Mouse (Mus musculus) ovary, postnatal 36 days (tissue): ENCODE results near the gene Gm4871.

ENCODE experiments used
- DNase-seq: peaks from one replicate; pipeline ENCODE4 v3.0.0; 2022; ENCODE audit warnings: low spot score, mixed read lengths

Gene Gm4871

DNA sequence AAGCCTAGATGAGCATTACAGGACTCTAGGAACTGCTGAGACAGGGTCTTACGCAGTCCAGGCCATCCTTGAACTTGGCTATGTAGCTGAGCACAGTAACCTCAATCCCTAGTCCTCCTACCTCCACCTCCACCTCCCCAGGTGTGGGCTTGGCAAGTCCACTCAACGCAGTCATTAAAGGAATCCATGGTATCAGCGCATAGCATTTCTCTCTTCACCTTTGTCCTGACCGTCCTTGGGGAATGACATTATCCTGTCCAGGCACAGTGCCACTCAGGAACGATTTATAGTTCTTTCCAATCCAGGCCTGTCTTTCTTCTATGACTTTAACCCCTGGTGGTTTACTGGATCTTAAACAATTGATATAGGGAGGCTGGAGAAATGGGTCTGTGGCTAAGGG is 42.1 kb downstream of the Gm4871 start:
- DNase-seq, result no peak

DNA sequence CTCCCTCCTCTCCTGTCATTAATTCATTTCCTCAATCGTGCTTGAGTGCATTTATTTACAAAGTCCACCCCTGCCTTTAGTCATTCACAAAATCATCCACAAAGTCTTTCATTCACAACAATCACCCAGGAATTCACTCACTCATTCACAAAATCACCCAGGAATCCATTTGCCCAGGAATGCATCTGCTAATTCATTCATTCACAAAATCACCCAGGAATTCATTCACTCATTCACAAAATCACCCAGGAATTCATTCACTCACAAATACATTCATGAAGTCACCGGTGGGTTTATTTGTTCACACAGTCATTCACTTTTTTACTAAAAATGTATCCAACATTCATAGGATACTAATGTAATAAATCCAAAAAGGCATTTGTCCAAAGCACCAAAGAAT is 42.5 kb downstream of the Gm4871 start:
- DNase-seq, result no peak

DNA sequence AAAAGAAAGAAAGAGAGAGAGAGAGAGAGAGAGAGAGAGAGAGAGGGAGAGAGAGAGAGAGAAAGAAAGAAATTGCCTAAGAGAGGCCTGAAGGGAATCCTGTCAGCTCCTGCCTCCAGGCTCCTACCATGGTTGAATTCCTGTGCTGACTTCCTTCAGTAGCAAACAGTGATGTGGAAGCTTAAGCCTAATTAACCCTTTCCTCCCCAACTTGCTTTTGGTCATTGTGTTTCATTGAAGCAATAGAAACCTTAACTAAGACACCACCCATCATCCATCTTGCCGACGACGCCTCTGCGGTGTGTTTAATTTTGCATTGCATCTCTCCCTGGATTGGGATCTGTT is 43.5 kb downstream of the Gm4871 start:
- DNase-seq, result no peak

DNA sequence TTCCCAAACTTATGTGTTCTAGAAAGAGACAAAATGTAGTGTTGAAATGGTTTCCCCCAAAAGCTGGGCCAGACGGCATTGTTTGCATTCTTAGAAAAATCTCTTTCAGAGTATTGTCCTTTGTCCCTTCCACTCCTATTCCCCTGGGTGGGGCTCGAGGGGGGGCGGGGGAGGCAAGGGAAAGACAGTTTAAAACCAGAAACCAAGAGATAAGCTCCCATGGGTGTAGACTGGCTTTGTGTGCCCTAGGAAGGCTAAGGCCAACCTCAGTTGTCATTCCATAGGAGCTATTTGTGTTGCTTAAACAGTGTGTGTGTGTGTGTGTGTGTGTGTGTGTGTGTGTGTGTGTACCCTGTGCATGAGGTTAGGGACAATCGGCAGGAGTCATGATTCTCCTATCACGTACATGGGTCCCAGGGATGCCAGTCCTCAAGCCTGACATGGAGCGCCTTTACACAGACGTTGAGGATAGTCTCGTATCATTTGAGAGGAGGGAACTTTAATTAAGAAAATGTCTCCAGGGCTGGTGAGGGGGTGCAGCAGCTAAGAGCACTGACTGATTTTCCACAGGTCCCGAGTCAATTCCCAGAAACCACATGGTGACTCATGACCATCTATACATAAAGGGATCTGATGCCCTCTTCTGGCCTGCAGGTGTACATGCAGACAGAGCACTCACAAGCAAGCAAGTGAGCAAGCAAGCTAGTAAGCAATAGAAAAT is 44.1 kb downstream of the Gm4871 start:
- DNase-seq, result peak; percentile 17

DNA sequence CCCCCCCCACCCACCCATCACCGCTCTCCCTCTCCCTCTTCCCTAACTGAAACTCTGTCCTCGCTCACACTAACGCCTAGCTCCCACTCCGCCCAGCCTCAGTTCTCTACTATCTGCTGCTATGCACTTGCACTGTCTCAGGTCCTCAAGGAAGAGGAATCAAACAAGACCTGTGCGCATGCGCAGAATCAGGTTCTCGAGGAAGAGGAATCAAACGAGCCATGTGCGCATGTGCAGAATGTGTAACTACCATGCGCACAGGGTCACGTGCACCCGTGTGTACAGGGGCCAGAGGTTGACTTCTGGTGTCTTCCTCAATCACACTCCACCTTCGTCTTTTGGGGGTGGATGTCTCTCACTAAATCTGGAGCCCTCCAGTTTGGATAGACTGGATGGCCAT is 45.0 kb downstream of the Gm4871 start:
- no peak for DNase-seq

DNA sequence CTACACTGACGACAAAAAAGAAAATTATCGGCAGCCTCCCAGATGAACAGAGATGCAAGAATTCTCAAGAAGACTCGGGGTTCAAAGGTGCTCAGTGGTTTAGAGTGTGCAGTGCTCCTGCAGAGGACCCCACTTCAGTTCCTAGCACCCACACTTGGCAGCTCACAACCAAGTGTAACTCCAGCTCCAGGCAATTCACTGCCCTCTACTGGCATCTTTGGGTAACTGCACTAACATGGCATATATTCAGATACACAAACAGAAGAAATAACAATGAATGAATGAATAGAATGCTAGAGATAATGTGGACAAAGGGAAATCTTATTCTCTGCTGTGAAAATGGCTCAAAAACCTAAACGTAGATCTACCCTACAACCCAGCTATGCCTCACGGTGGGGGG is 47.7 kb downstream of the Gm4871 start:
- no peak for DNase-seq

DNA sequence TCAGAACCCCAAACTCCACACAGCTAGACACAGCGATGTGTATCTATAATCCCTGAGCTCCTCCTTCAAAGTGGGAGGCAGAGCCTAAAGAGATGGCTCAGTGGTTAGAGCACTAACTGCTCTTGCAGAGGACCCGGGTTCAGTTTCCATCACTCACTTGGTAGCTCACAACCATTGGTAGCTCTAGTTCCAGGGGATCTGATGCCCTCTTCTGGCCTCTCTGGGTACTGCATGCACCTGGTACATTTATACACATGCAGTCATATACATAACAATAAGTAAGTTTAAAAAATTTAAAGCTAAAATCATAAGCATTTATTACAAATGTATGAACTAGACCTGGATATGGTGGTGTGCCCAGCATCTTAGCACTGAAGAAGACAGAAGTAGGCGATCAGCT is 49.3 kb downstream of the Gm4871 start:
- no peak for DNase-seq
